Mouse (Mus musculus) hindlimb bud, embryonic 11.5 days (tissue): ENCODE measurements around the gene Rb1.

ENCODE experiments used
- DNase-seq: peaks from one replicate; pipeline ENCODE4 v3.0.0-alpha.2; 2012; ENCODE audit warnings: low read depth, low spot score; ENCODE audit errors: extremely low spot score

Rb1 gene

DNA sequence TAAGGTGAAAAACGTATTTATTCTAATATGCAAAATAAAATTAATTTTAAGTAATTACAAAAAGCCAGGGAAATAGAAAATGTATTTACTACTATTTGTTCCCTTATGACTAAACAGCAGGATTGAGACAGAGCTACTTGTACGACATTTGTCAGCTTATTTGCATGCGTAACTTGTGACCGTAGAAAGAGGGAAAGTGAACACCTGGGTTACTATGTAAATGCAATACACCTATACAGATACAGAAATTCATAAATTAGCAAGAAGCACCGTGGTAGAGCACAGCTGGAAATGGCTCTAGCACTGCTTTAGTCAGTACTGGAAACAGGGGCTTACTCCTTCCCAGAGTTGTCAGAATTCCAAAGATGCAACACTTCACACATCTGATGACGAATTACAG is 46.5 kb downstream of the Rb1 start:
- DNase-seq: no peak

DNA sequence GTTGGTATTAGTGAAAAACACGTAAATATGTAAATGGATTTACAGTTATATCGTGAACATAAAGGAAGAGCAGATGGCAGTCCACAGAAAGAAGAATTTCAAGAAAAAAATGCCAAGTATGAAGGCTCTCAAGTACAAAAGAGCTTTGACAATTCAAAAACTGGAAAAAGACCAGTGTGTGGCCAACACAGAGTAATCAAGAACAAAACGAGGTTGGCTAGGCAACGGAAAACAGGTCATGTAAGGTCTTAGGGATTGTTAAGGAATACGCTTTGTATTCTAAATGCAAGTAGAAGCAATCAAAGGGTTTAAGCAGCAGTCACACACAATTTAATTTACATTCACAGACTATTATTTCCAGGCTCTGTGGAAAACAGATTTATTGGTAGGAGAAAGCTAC is 53.8 kb downstream of the Rb1 start:
- no peak for DNase-seq

DNA sequence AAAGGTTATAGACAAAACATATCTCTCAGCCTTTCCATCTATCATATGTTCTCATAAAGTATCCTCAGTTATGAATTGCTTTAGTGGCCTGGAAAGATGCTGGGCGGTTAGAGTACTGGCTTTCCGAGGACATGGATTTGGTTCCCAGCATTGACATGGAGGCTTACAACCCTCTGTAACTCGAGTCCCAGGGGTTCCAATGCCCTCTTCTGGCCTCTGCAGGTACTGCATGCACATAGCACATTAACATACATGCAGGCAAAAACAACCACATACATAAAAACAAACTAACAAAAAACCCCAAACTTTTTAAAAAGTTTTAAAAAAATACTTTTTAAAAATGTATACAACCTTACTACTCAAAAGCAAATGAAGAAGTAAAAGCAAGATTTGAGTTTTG is 59.5 kb downstream of the Rb1 start:
- DNase-seq: no peak

DNA sequence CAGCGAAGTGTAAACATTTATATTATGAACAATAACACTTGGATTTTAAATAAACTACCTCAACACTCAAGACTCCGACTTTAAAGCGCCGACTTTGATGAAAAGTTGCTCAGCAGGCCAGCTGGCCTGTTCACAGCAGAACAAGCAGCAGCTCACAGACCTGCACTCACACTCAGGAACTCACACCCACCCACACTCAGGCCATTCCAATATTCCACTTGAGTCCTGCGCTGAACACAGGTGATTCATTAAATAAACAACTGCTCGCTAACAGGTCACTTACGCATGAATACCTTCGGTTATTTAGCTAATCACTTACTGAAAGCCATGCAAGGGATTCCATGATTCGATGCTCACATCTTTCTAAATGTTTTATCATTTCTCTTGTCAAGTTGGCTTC is 63.4 kb downstream of the Rb1 start:
- no peak for DNase-seq

DNA sequence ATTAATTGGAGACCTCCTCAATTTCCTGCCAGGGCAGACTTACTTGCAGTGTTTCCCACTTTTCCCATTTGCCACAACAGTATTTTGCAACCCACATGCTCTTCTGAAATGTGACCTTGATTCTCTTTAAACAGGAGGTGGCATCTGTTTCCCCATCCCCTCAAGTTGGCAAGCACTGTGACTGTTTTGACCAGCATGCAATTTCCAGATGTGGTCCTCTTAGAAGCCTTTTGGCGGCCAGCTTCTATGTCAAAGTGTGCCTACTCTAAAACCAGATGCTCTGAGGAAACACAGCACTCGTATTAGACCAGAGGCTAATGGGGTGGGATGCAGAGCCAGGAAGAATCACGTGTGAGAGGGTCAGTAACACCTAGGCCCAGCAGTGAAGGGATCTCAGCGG is 67.4 kb downstream of the Rb1 start:
- DNase-seq: peak; percentile 33

DNA sequence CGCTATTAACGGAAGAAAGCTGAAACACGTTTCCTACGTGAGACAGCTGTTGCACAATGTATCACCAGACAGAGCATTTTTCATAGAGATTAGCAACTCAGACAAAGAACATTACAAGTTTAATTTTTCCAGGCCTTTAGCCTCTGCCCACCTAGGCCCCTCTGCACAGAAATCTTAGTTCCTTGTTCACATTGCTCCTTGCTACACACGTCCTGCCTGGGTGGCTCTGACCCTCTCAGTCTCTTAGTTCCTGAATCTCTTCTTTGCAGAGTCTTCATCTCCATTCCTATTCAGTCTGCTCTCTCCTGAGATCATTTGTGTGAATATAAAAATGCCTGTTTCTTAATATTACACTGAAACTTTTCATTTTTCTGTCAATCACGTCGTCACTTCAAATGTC is 68.3 kb downstream of the Rb1 start:
- no peak for DNase-seq

DNA sequence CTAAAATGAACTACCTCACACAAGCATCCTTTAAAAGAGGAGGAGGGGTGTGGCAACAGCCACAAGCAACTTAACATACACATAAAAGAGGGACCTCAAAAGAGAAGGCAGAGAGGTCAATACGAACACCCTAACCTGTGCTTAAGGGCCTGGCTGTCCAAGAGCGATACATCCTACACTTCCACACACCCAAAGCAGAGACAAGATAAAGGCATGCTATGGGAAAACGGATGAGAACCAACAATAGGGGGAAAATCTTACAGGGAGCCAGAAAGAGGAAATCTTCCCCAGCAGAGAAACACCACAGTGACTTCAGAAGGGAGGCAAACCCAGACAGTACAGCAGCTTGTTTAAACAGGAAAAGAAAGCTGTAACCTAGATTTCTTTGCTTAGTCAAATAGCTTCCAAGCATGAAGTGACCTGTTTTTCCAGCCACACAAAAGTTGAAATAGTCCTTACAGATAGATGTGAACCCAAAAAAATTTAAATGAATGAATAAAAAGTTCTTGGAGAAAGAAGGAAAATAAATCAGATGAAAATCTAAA is 70.1 kb downstream of the Rb1 start:
- no peak for DNase-seq

DNA sequence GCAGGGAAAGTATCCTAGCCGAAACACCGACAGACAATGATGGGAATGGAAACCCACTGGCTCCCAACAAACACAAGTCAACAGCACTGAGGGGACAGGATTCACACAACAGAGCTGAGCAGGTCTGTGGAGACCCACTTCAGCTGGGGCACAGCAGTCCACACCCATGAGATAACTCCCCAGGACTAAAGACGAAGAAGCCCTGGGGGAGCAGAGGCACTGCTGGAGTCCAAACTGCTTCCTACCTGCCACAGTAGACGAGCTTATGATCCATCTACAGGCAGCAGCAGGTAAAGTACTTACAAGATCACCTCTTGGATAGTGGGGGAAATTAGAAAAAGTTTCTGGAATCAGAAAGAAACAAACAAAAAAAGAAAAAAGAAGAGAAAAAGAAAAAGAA is 71.2 kb downstream of the Rb1 start:
- no peak for DNase-seq

DNA sequence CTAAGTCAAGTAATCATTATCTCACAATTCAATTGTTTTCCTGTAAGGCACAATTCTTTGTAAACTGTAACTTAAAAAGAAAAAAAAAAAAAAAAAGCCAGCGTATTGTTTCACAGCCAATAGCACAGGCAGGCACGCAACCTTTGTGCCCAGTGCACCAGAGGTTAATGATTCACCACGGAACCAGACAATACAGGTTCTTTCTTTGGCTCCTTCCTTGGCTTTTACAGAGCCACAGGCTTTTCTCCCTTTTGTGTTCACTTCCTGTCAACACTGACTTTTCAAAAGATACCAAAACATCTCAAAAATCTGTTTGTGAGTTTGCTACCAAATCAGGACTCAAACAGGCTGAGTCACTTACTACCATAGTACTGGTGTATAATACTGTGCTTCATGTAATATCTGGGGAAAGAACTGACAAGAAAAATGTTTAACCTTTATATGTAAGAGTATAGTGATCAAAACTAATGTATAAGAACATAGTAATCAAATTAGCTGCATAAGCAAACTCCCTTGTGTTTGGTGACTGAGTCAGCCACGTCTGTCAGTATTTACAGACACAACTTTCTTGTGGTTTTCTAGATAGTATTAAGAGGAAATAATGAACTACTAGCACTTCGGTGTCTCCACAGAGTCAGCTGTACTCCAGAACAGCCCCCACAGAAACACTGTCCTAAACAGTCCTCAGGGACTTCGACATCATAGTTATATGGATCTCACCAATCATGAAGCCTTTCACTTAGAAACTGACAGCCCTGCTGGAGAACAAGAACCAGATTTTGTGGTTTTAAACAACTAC is 72.0 kb downstream of the Rb1 start:
- no peak for DNase-seq

DNA sequence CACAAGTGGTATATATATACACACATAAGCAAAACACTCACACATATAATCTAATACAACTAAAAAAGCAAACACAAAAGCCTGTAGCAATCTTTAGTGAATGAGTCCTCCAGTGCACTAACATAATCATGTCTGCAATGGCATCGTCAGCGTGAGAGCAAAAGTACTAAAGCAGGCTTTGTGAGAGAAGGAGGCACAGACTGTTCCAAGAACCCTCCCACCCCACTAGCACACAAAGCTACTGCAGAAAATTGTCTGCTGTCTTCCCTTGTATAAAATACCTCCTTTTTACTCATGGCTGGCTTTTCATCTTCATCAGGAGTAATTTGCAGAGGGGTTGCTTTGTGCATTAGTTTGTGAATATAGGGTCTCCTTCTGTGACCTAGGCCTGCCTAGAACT is 73.3 kb downstream of the Rb1 start:
- no peak for DNase-seq

DNA sequence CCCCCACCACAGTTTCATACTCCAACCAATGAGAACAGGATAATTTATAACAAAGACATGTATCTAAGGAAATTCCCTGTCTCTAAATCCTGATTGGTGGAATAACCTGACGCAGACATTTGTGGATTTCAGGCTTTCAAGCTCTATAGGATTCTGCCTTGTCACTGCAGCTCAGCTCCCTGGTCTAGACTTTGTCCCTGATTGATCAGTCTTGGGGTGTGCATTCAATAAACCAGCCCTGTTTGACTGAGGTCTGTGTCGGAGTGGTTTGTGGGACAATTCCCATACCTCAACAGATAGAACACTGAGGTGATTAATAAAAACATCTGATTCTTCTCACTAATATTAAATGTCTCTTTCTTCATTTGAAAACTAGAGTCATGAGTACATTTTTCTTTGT is 75.6 kb downstream of the Rb1 start:
- DNase-seq: no peak

DNA sequence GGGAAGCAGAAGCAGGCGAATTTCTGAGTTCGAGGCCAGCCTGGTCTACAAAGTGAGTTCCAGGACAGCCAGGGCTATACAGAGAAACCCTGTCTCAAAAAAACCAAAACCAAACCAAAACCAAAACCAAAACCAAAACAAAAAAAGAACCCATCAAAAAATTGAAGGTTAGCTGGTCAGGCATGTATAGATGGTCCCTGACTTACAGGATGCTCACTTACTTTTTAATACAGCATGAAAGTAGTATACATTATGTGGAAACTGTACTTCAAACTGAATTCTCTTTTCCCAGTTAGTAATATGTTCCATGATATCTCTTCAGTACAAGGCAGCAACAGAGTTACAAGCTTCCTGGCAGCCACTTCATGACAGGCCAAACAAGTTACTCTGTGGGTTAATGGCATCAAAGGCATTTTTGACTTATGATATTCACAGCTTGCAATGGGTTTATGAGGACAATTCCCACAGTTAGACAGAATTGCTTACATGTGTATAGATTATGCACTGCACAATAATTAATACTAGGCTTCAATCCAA is 81.5 kb downstream of the Rb1 start:
- no peak for DNase-seq

DNA sequence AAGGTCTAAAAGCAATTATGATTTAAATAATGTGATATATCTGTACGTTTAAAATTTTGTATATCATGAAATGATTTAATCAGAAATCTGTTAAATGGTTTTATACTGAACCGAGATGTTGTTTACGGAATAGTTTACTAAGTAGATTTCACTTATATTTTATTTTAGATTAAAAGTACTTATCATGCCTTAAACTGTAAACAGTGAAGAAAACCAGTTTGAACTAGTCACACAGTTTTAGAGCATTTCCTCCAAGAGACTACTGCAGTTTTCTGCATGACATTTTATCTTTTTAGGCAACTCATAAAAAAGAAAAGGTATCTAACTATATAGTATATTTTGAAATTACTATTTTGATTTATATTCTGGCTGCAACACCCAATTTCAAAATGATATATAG is 85.8 kb downstream of the Rb1 start:
- no peak for DNase-seq

DNA sequence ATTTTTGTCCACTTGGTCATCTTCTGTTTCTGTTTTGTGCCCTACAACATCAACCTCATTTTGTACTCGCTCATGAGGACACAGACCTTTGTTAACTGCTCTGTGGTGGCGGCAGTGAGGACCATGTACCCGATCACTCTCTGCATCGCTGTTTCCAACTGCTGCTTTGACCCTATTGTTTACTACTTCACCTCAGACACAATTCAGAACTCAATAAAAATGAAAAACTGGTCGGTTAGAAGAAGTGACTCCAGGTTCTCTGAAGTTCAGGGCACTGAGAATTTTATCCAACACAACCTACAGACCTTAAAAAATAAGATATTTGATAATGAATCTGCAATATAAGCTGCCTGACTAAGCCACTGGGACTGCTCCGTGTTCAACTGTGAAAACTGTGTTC is 86.3 kb downstream of the Rb1 start:
- DNase-seq: no peak

DNA sequence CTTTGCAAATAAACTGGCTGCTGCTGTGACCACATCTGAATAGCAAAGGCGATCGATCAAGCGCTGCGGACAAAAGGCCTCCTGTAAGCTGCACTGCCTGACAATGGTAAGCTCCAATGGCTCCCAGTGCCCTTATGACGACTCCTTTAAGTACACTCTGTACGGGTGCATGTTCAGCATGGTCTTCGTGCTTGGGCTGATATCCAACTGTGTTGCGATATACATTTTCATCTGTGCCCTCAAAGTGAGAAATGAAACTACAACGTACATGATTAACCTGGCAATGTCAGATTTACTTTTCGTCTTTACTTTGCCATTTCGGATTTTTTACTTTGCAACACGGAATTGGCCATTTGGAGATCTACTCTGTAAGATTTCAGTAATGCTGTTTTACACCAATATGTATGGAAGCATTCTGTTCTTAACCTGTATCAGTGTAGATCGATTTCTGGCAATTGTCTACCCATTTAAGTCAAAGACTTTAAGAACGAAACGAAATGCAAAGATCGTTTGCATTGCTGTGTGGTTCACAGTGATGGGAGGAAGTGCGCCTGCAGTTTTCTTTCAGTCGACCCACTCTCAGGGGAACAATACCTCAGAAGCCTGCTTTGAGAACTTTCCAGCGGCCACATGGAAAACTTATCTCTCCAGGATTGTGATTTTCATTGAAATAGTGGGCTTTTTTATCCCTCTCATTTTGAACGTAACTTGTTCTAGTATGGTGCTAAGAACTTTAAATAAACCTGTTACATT is 86.9 kb downstream of the Rb1 start:
- DNase-seq: no peak

DNA sequence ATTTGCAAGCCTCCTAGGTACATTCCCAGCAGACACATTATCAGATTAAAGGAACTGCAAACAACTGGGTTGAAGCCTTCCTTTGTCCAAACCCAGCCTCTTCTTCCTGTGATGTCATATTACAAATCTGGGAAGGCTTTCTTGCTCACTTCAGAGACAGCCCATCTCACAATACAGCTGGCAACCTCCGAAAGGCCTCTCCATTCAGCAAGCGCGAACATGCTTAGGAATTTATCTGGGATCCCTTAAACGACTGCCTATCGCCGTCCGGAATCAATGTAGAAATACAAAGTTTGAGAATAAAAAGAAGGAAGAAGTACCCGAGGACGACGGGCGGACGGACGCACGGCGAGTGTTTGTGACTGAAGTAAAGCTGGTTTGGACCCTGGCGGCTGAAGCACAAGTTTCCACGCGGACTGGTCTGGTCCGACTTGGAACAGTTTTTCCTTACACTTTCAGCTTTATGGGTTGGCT is 87.7 kb downstream of the Rb1 start, which contains the start of gene Lpar6:
Gene Lpar6, plus strand, starts transcription at position 48 of the 474 bp plus-strand sequence.
- DNase-seq: peak; percentile 73

DNA sequence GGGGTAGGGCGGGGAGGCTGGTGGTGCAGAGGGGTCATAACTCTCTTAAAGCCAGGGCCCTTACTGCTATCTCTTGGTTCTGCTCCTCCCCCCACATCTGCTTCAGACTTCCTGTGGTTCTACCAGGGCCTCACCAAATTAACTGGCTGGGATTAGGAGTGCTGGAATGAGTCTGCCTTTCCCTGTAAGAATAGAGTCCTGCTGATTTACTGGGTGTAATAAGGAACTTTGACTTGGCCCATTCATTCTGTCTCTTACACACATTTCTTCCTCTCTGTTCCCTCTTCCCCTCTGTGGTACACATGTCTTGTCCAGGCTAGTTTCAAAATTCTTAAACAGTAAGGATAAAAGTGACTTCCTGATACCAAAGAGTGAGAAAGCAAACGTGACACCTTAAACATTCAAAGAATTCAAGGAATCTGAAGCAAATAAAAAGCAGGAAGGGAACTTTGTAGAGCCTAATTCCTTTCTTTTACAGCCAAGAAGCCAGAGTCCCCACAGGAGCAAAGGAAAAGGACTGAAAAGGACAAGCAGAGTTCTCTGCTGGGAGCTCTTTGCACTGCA is 91.1 kb downstream of the Rb1 start:
- DNase-seq: peak; percentile 79

DNA sequence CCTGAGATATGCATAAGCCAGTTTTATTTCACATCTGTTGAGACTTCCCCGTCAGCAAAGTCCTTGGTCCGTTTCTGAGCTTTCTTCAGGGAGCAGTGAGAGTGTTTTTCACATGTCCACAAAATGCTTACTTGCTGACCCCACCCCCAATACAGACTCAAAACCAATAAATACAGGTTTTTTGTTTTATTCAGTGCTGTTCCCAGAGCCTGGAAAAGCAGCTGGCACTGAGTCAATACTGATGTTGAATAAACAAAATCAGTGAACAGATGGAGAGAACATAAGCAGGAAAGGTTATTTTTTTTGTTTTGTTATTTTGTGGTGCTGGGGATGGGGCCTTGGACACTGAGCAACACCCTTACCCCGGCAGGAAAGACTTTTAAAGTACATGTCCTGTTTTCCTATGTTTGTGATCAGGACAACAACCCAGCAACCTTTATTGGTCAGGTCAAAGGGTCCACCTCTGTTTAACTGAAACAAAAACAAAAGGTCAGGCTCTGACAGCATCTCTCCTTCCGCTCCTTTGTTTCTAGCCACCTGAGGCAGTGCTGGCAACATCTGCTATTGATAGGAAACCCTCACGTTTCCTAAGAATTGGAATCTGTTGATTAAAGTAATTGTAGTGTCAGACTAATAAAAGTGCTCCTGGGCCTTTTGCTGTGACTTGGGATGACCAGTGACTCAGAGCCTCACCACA is 94.2 kb downstream of the Rb1 start:
- DNase-seq: no peak

DNA sequence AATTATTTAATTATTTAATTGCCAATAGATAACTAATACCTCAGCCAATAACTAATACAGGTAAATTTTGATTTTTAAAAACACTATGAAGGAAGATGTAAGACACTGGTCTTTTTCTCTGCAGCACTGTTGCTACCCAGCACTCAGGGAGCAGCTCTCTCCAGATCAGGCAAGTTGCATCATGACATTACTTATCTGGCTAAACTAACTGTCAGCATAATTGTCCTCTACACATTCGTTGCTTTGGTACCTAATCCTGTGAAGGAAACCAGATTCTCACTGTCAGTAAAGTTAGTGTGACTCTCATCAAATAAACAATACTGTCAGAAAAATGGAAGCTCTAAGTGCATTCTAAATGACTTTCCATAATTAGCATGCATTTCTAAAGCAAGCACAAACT is 98.8 kb downstream of the Rb1 start:
- no peak for DNase-seq

DNA sequence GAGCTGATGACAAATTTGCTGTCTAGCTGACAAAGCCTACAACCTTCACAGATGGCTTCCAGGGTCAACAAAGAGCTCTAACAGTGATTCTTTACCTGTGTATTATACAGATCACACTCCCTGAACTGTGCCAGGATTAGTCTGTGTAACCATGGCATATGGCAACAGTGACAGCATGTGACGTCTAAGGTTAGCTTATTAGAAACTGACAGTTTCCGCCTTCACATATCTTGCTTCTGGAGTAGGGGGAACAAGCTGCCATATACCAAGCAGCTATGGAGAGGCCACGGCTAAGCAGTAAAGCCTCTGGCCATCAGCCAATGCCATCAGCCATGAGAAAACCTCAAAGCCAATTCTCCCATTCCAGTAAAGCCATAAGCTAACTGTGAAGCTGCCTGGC is 99.3 kb downstream of the Rb1 start:
- no peak for DNase-seq
